Mouse (Mus musculus) Muller cell, postnatal 12 days (primary cell): ENCODE measurements around the gene Mettl16.
"Not testable (repeated sequence)": the region's sequence is repeated elsewhere in the genome, so short reads cannot be mapped to it uniquely, and the experiment has no call there.

ENCODE experiments used
- DNase-seq: peaks from one replicate; pipeline ENCODE4 v3.0.0-alpha.2; 2015; ENCODE audit errors: inconsistent ontology term

Gene Mettl16

GRCm38 (mm10) chr11:74772386-74772785 is 1.8 kb downstream of the Mettl16 start:
- DNase-seq: no peak

- no peak for DNase-seq
Observed at GRCm38 (mm10) chr11:74792874-74793273, 22.2 kb downstream of the Mettl16 start.

- DNase-seq: no peak
Observed at GRCm38 (mm10) chr11:74800658-74801057, 30.0 kb downstream of the Mettl16 start.

- no peak for DNase-seq
Observed at GRCm38 (mm10) chr11:74804081-74804627, 33.5 kb downstream of the Mettl16 start.

- DNase-seq: no peak
Observed at GRCm38 (mm10) chr11:74807246-74807882, 36.7 kb downstream of the Mettl16 start.

- no peak for DNase-seq
Observed at GRCm38 (mm10) chr11:74808251-74808853, 37.7 kb downstream of the Mettl16 start.

- DNase-seq: no peak
Observed at GRCm38 (mm10) chr11:74810134-74810533, 39.5 kb downstream of the Mettl16 start.

GRCm38 (mm10) chr11:74811027-74811426 is 40.4 kb downstream of the Mettl16 start:
- not testable (repeated sequence) for DNase-seq

- no peak for DNase-seq
Observed at GRCm38 (mm10) chr11:74811538-74811937, 40.9 kb downstream of the Mettl16 start.

- DNase-seq: no peak
Observed at GRCm38 (mm10) chr11:74815795-74816194, 45.2 kb downstream of the Mettl16 start.

- no peak for DNase-seq
Observed at GRCm38 (mm10) chr11:74820921-74821320, 50.3 kb downstream of the Mettl16 start.

- no peak for DNase-seq
Observed at GRCm38 (mm10) chr11:74821463-74821862, 50.8 kb downstream of the Mettl16 start.

GRCm38 (mm10) chr11:74822746-74823440 is 52.3 kb downstream of the Mettl16 start:
- no peak for DNase-seq

- DNase-seq: peak; percentile 48
Observed at GRCm38 (mm10) chr11:74826151-74826550, 55.5 kb downstream of the Mettl16 start.

GRCm38 (mm10) chr11:74826702-74827101 is 56.1 kb downstream of the Mettl16 start:
- DNase-seq: no peak

GRCm38 (mm10) chr11:74827791-74828403 is 57.3 kb downstream of the Mettl16 start:
- DNase-seq: no peak

- no peak for DNase-seq
Observed at GRCm38 (mm10) chr11:74828404-74828931, 57.8 kb downstream of the Mettl16 start.

- DNase-seq: no peak
Observed at GRCm38 (mm10) chr11:74828965-74829550, 58.4 kb downstream of the Mettl16 start.

GRCm38 (mm10) chr11:74829812-74830211 is 59.2 kb downstream of the Mettl16 start:
- no peak for DNase-seq

GRCm38 (mm10) chr11:74830256-74831161 is 59.9 kb downstream of the Mettl16 start, which contains the start of gene Mnt:
Gene Mnt (plus strand): TSS chr11:74830920.
- DNase-seq: peak; percentile 100
